Mouse (Mus musculus) kidney, embryonic 14.5 days (tissue): ENCODE results near the gene Gtf2a2. TPM values are rescaled to one million over a fixed set of nuclear protein-coding genes. Genes with fewer than 3 reads are reported as not detected.

Experiments
- ATAC-seq: fragments of 200-750 bp; cut with Nextera tagmentation; 2 replicates; pipeline ENCODE4 v1.8.0; 2017; ENCODE audit warnings: moderate number of reproducible peaks, mild to moderate bottlenecking, moderate TSS enrichment, moderate library complexity; ENCODE audit not compliant: low FRiP score, low TSS enrichment
- H3K27ac ChIP-seq: fragments of 300-500 bp; sonication (generic); 2 replicates; pipeline ENCODE4 v1.5.1; 2014; ENCODE audit warnings: low read depth, mild to moderate bottlenecking, low read length, moderate library complexity, mixed read lengths
- H3K27me3 ChIP-seq: fragments of 300-500 bp; sonication (generic); 2 replicates; pipeline ENCODE4 v1.6.1; 2014; ENCODE audit warnings: mild to moderate bottlenecking, low read length; ENCODE audit not compliant: control insufficient read depth, insufficient read depth
- H3K36me3 ChIP-seq: fragments of 300-500 bp; sonication (generic); 2 replicates; pipeline ENCODE4 v1.6.1; 2014; ENCODE audit warnings: low read length, mixed read lengths; ENCODE audit not compliant: control insufficient read depth, insufficient read depth
- H3K4me1 ChIP-seq: fragments of 300-500 bp; sonication (generic); 2 replicates; pipeline ENCODE4 v1.6.1; 2014; ENCODE audit warnings: low read length, mixed read lengths; ENCODE audit not compliant: control insufficient read depth, insufficient read depth
- H3K4me2 ChIP-seq: fragments of 300-500 bp; sonication (generic); replicated peaks from 2 replicates; pipeline ENCODE4 v1.6.1; 2014; ENCODE audit warnings: low read depth, mild to moderate bottlenecking, low read length
- H3K4me3 ChIP-seq: fragments of 300-500 bp; sonication (generic); 2 replicates; pipeline ENCODE4 v1.5.1; 2014; ENCODE audit warnings: mild to moderate bottlenecking, low read length
- H3K9ac ChIP-seq: fragments of 300-500 bp; sonication (generic); 2 replicates; pipeline ENCODE4 v1.6.1; 2014; ENCODE audit warnings: low read depth, mild to moderate bottlenecking, low read length, moderate library complexity
- H3K9me3 ChIP-seq: fragments of 300-500 bp; sonication (generic); 2 replicates; pipeline ENCODE4 v1.6.1; 2016; ENCODE audit warnings: low read length; ENCODE audit not compliant: control insufficient read depth
- WGBS: fragments of 180-500 bp; shearing (Covaris S2); extraction: QIAGEN DNeasy Blood & Tissue Kit; methylation state at CpG from one replicate; pipeline ENCODE4 v1.1.7; 2014; 5-methylcytosine and 5-hydroxymethylcytosine counted together
- polyA plus RNA-seq: library from polyadenylated mRNA; unstranded; fragments of >200 nt; fragmentation: Nextera tagmentation; extraction: Ambion mirVana; gene quantifications from 2 replicates; pipeline ENCODE4 v1.2.1, GENCODE M21; 2014

Gtf2a2 gene
- polyA plus RNA-seq, 1 experiment from 2014 or later, result 214 TPM

- Histone ChIP-seq H3K27me3 (no peaks in the 10 kb centered on the region), H3K27ac (no peak overlapping the region), H3K4me2 (peak overlapping the region; percentile 56), H3K9me3 (no peaks in the 10 kb centered on the region), H3K36me3 (peaks cover 19% of the 10 kb centered on the region), H3K4me1 (peaks cover 13% of the 10 kb centered on the region), H3K4me3 (peak overlapping the region; percentile 95), H3K9ac (peak overlapping the region; percentile 97)
- ATAC-seq, result no peak
- 15% methylated on average over 5 of the region's 5 CpGs for WGBS
These were observed 22.0 kb upstream of the Gtf2a2 start for GRCm38 (mm10) chr9:69990346-69990745.

- no peak for ATAC-seq
- peaks cover 13% of the 10 kb centered on the region for H3K4me1 ChIP-seq
- H3K9ac ChIP-seq, result no peak overlapping the region
- H3K27me3 ChIP-seq, result no peaks in the 10 kb centered on the region
- 71% methylated on average over 5 of the region's 5 CpGs for WGBS
- H3K4me3 ChIP-seq, result no peak overlapping the region
- no peak overlapping the region for H3K4me2 ChIP-seq
- H3K27ac ChIP-seq, result no peak overlapping the region
- H3K9me3 ChIP-seq, result no peaks in the 10 kb centered on the region
- peaks cover 40% of the 10 kb centered on the region for H3K36me3 ChIP-seq
These were observed 19.5 kb upstream of the Gtf2a2 start for GRCm38 (mm10) chr9:69992841-69993277.

GRCm38 (mm10) chr9:69993479-69993878 is 18.9 kb upstream of the Gtf2a2 start:
- H3K4me3 ChIP-seq, result no peak overlapping the region
- no peaks in the 10 kb centered on the region for H3K9me3 ChIP-seq
- no peak overlapping the region for H3K27ac ChIP-seq
- H3K4me2 ChIP-seq, result no peak overlapping the region
- H3K9ac ChIP-seq, result no peak overlapping the region
- H3K36me3 ChIP-seq, result peaks cover 46% of the 10 kb centered on the region
- 86% methylated on average over 1 of the region's 1 CpGs for WGBS
- no peak for ATAC-seq
- H3K4me1 ChIP-seq, result peaks cover 13% of the 10 kb centered on the region
- H3K27me3 ChIP-seq, result no peaks in the 10 kb centered on the region

- no peak for ATAC-seq
- no peaks in the 10 kb centered on the region for H3K27me3 ChIP-seq
- H3K9me3 ChIP-seq, result no peaks in the 10 kb centered on the region
- 92% methylated on average over 5 of the region's 5 CpGs for WGBS
- peaks cover 57% of the 10 kb centered on the region for H3K36me3 ChIP-seq
- peaks cover 13% of the 10 kb centered on the region for H3K4me1 ChIP-seq
- no peak overlapping the region for H3K4me2 ChIP-seq
- no peak overlapping the region for H3K4me3 ChIP-seq
- H3K27ac ChIP-seq, result no peak overlapping the region
- no peak overlapping the region for H3K9ac ChIP-seq
These were observed 17.8 kb upstream of the Gtf2a2 start for GRCm38 (mm10) chr9:69994547-69994946.

- H3K36me3 ChIP-seq, result peaks cover 94% of the 10 kb centered on the region
- no peak overlapping the region for H3K9ac ChIP-seq
- WGBS, result 84% methylated on average over 1 of the region's 1 CpGs
- no peaks in the 10 kb centered on the region for H3K27me3 ChIP-seq
- no peak for ATAC-seq
- no peak overlapping the region for H3K4me2 ChIP-seq
- no peaks in the 10 kb centered on the region for H3K9me3 ChIP-seq
- H3K4me1 ChIP-seq, result no peaks in the 10 kb centered on the region
- no peak overlapping the region for H3K27ac ChIP-seq
- H3K4me3 ChIP-seq, result no peak overlapping the region
These were observed 13.0 kb upstream of the Gtf2a2 start for GRCm38 (mm10) chr9:69999318-69999717.

GRCm38 (mm10) chr9:70003516-70003915 is 8.8 kb upstream of the Gtf2a2 start:
- Histone ChIP-seq H3K27me3 (no peaks in the 10 kb centered on the region), H3K36me3 (peaks cover 87% of the 10 kb centered on the region), H3K9me3 (no peaks in the 10 kb centered on the region), H3K4me1 (no peaks in the 10 kb centered on the region), H3K4me3 (no peak overlapping the region), H3K27ac (no peak overlapping the region), H3K4me2 (no peak overlapping the region), H3K9ac (no peak overlapping the region)
- no peak for ATAC-seq
- WGBS, result 89% methylated on average over 10 of the region's 10 CpGs

- Histone ChIP-seq H3K4me2 (no peak overlapping the region), H3K9me3 (no peaks in the 10 kb centered on the region), H3K36me3 (peaks cover 74% of the 10 kb centered on the region), H3K4me1 (peaks cover 3% of the 10 kb centered on the region; the same call in 1 of the 2 replicates), H3K27me3 (no peaks in the 10 kb centered on the region), H3K4me3 (no peak overlapping the region), H3K9ac (no peak overlapping the region), H3K27ac (no peak overlapping the region)
- 92% methylated on average over 5 of the region's 5 CpGs for WGBS
- no peak for ATAC-seq
These were observed 5.4 kb upstream of the Gtf2a2 start for GRCm38 (mm10) chr9:70006984-70007383.

- no peak overlapping the region for H3K4me3 ChIP-seq
- no peak overlapping the region for H3K27ac ChIP-seq
- 89% methylated on average over 14 of the region's 14 CpGs for WGBS
- peaks cover 67% of the 10 kb centered on the region for H3K36me3 ChIP-seq
- no peak overlapping the region for H3K9ac ChIP-seq
- peaks cover 4% of the 10 kb centered on the region; the same call in 1 of the 2 replicates for H3K4me1 ChIP-seq
- H3K27me3 ChIP-seq, result no peaks in the 10 kb centered on the region
- ATAC-seq, result no peak
- no peaks in the 10 kb centered on the region for H3K9me3 ChIP-seq
- no peak overlapping the region for H3K4me2 ChIP-seq
These were observed 4.7 kb upstream of the Gtf2a2 start for GRCm38 (mm10) chr9:70007506-70008248.

GRCm38 (mm10) chr9:70009754-70010304 is 2.5 kb upstream of the Gtf2a2 start:
- 85% methylated on average over 8 of the region's 8 CpGs for WGBS
- ATAC-seq, result no peak
- H3K36me3 ChIP-seq, result peaks cover 46% of the 10 kb centered on the region

More at GRCm38 (mm10) chr9:70009754-70010304, 2.5 kb upstream of the Gtf2a2 start:
- Histone ChIP-seq H3K9ac (no peak overlapping the region), H3K27me3 (no peaks in the 10 kb centered on the region), H3K27ac (no peak overlapping the region), H3K4me1 (peaks cover 13% of the 10 kb centered on the region), H3K4me3 (no peak overlapping the region), H3K4me2 (no peak overlapping the region), H3K9me3 (no peaks in the 10 kb centered on the region)
